Mouse (Mus musculus) T-helper 1 cell (primary cell): ENCODE measurements around the gene Celf1.
"Not testable (repeated sequence)": the region's sequence is repeated elsewhere in the genome, so short reads cannot be mapped to it uniquely, and the experiment has no call there.

Experiments
- in situ Hi-C: fragments of 300-600 bp; cut with MboI, MseI; formaldehyde crosslinking; loops from one replicate; pipeline ENCODE4 v1.15.1; 2025; ENCODE audit warnings: high pct_unique_total_duplicates

Celf1 gene

GRCm38 (mm10) chr2:91022266-91022665 lies 82.1 kb downstream of the Celf1 start:
- in situ Hi-C loops, result not testable (repeated sequence)

GRCm38 (mm10) chr2:91023131-91023530 lies 82.9 kb downstream of the Celf1 start:
- in situ Hi-C loops, result no loop called here

GRCm38 (mm10) chr2:91023956-91024355 lies 83.8 kb downstream of the Celf1 start:
- in situ Hi-C loops, result no loop called here

- in situ Hi-C loops, result no loop called here
Measured at GRCm38 (mm10) chr2:91025081-91025516, 84.9 kb downstream of the Celf1 start.

- in situ Hi-C loops, result no loop called here
Measured at GRCm38 (mm10) chr2:91026491-91026890, 86.3 kb downstream of the Celf1 start.

- in situ Hi-C loops, result no loop called here
Measured at GRCm38 (mm10) chr2:91027391-91028214, 87.4 kb downstream of the Celf1 start.

- in situ Hi-C loops, result no loop called here
Measured at GRCm38 (mm10) chr2:91031216-91031615, 91.0 kb downstream of the Celf1 start.

- in situ Hi-C loops, result no loop called here
Measured at GRCm38 (mm10) chr2:91033000-91033399, 92.8 kb downstream of the Celf1 start.

- in situ Hi-C loops, result loop anchor here (5.0 kb wide), 1 partner anchor 62 kb away; no protein-coding TSS in a partner anchor
Measured at GRCm38 (mm10) chr2:91035385-91035784, 95.2 kb downstream of the Celf1 start, which contains the start of gene Rapsn. Rapsn (plus strand) TSS chr2:91035620.

- in situ Hi-C loops, result no loop called here
Measured at GRCm38 (mm10) chr2:91041786-91042185, 101.6 kb downstream of the Celf1 start.

- in situ Hi-C loops, result no loop called here
Measured at GRCm38 (mm10) chr2:91042651-91043398, 102.6 kb downstream of the Celf1 start.

GRCm38 (mm10) chr2:91044727-91045126 lies 104.5 kb downstream of the Celf1 start:
- in situ Hi-C loops, result no loop called here

GRCm38 (mm10) chr2:91045805-91046204 lies 105.6 kb downstream of the Celf1 start:
- in situ Hi-C loops, result not testable (repeated sequence)

- in situ Hi-C loops, result no loop called here
Measured at GRCm38 (mm10) chr2:91047359-91047758, 107.2 kb downstream of the Celf1 start.

GRCm38 (mm10) chr2:91051917-91052316 lies 111.7 kb downstream of the Celf1 start:
- in situ Hi-C loops, result no loop called here

GRCm38 (mm10) chr2:91052752-91053151 lies 112.6 kb downstream of the Celf1 start:
- in situ Hi-C loops, result no loop called here

GRCm38 (mm10) chr2:91053181-91053933 lies 113.2 kb downstream of the Celf1 start:
- in situ Hi-C loops, result no loop called here

GRCm38 (mm10) chr2:91053934-91054382 lies 113.8 kb downstream of the Celf1 start, which contains the start of gene Psmc3:
Psmc3 (plus strand) TSS chr2:91054009.
- in situ Hi-C loops, result no loop called here

- in situ Hi-C loops, result no loop called here
Measured at GRCm38 (mm10) chr2:91058435-91058834, 118.3 kb downstream of the Celf1 start.

GRCm38 (mm10) chr2:91059376-91059775 lies 119.2 kb downstream of the Celf1 start:
- in situ Hi-C loops, result no loop called here

- in situ Hi-C loops, result loop anchor here (5.0 kb wide), 1 partner anchor 37 kb away; no protein-coding TSS in a partner anchor
Measured at GRCm38 (mm10) chr2:91060544-91061355, 120.6 kb downstream of the Celf1 start.
